Mouse (Mus musculus) right cerebral cortex, adult 2 months (tissue): ENCODE measurements around the gene Brms1.
"Not testable (repeated sequence)": the region's sequence is repeated elsewhere in the genome, so short reads cannot be mapped to it uniquely, and the experiment has no call there.

Experiments used
- DNase-seq, 2 experiments: peaks; one replicate each; pipeline ENCODE4 v3.0.0; 2021 to 2022; ENCODE audit warnings: low spot score in 2 of 2

Brms1 gene

GRCm38 (mm10) chr19:5065104-5065503, 23.9 kb downstream of the Brms1 start:
- DNase-seq, result no peak

GRCm38 (mm10) chr19:5067040-5067799, 26.1 kb downstream of the Brms1 start:
- no peak for DNase-seq

- DNase-seq, result no peak
Observed at GRCm38 (mm10) chr19:5067867-5068569, 26.9 kb downstream of the Brms1 start, which contains the start of gene Cd248. Gene Cd248 (plus strand): TSS chr19:5068078.

DNA sequence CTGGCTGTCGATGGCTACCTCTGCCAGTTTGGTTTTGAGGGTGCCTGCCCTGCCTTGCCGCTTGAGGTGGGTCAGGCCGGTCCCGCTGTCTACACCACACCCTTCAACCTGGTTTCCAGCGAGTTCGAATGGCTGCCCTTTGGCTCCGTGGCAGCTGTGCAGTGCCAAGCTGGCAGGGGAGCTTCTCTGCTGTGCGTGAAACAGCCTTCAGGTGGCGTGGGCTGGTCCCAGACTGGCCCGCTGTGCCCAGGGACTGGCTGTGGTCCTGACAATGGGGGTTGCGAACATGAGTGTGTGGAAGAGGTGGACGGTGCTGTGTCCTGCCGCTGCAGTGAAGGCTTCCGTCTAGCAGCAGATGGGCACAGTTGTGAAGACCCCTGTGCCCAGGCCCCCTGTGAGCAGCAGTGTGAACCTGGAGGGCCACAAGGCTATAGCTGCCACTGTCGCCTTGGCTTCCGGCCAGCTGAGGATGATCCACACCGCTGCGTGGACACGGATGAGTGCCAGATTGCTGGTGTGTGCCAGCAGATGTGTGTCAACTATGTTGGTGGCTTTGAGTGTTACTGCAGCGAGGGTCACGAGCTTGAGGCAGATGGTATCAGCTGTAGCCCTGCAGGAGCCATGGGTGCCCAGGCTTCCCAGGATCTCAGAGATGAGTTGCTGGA, 27.5 kb downstream of the Brms1 start:
- no peak for DNase-seq

GRCm38 (mm10) chr19:5069486-5069885, 28.3 kb downstream of the Brms1 start:
- DNase-seq, result no peak

GRCm38 (mm10) chr19:5069978-5070377, 28.8 kb downstream of the Brms1 start:
- no peak for DNase-seq

- no peak for DNase-seq
Observed at GRCm38 (mm10) chr19:5071077-5071476, 29.9 kb downstream of the Brms1 start.

GRCm38 (mm10) chr19:5071545-5072369, 30.6 kb downstream of the Brms1 start:
- DNase-seq, result no peak

DNA sequence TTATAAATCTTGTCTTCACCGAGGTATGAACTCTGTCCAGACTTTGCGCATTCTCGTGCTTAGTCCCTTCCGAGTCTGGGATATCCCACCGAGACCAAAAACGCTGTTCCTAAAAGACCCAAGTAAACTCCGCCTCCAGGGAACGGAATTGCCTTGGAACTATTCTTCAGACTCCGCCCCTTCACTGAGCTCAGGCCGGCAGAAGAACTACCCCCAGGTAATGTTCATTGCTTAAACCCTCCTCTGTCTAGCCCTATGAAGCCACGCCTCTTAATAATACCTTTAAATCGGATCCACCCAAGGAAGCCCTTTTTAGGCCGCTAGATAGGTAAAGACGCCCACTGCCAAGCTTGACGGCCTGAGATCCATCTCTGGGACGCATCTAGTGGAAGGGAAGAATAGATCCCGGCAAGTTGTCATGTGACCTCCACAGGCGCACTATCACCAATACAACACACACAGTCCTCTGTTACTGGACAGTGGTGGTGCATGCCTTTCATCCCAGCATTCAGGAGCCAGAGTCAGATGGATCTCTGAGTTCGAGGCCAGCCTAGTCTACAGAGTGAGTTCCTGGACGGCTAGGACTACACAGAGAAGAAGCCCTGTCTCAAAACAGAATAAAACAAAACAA, 31.4 kb downstream of the Brms1 start:
- DNase-seq, result no peak

DNA sequence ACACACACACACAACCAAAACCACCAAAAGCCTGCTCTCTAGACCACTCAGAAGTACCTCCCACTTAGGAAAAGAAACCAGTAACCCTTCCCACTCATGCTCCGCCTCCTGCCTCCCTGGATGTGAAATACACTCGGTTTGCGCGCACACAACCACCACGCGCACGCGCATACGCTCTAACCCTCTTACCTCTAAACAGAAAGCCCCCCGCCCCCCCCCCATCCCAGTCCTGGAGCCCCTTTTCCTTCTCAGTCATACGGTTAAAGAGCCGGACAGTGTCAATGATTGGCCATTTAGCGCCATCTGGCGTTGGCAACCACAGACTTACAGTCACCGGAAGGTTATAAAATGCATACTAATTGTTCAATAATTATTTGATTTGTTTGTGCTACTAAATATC, 31.9 kb downstream of the Brms1 start:
- DNase-seq, result no peak

DNA sequence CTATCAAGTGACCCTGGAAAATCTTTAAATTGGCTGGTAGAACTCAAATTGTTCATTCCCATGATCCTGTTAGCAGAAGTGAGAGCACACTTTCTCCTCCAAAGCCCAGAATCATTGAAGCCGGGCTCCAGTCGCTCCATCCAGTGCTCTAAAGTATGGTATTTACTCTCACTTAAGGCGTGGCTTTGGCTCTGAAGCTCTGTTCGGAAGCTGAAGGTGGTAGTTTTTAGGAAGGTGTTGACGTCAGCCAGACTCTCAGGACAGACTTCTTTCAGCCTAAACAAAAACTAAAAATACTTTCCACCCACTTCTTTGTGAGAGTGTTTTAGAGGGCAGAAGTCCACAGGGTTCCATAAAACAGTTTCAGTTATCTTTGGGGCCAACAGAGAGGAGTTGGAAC, 32.4 kb downstream of the Brms1 start:
- no peak for DNase-seq

DNA sequence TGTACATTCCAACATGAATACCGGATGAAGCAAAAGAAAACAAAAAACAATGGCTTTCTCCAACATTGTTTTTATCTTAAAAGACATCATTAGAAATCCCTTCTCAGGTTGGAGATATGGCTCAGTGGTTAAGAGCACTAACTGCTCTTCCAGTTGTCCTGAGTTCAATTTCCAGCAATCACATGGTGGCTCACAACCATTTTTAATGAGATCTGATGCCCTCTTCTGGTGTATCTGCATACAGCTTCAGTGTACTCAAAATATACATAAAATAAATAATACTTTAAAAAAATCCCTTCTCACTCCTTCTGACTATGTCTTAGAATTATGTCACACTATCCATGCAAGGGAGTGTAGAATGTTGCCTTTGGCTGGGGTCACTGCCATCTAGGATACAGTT, 38.1 kb downstream of the Brms1 start:
- DNase-seq, result no peak

DNA sequence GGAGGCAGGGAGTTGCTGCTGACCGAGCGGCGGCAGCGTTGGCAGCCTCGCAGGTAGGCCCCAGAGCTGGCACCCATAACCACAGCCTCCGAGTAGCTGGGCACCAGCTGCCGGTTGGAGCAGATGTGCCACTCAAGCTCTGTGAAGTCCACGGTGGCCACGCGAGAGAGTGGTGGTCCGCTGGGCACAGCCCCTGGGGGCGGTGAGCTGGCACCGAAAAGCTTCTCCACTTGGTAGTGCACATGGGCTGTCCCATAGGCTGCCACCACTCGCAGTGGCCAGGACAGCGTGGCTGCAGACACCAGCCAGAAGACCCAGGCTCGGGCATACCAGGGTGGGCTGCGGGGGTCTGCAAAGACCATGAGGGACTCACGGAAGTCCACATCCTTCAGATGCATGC, 40.9 kb downstream of the Brms1 start:
- no peak for DNase-seq

- no peak for DNase-seq
Observed at GRCm38 (mm10) chr19:5082596-5082995, 41.4 kb downstream of the Brms1 start.

GRCm38 (mm10) chr19:5083961-5084833, 43.0 kb downstream of the Brms1 start:
- DNase-seq, result peak in 1 of 2 experiments; percentile 62

DNA sequence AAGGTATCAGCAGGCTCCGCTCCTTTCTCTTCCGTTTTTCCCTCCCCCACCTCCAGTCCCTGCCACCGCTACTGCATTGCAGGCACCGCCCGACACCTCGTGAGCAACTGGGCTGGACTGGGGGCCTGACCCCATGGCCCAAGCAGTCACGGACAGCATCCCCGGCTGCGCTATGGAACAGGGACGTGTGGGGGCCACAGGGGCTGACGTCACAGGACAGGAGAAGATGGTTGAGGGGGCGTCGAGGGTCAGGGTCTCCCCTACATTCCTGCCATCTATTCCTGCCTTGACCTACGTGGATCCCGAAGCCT, 43.6 kb downstream of the Brms1 start:
- DNase-seq, result no peak

- peak in 1 of 2 experiments; percentile 57 for DNase-seq
Observed at GRCm38 (mm10) chr19:5085145-5085863, 44.1 kb downstream of the Brms1 start, which contains the start of gene Tmem151a. Gene Tmem151a (minus strand): TSS chr19:5085531.

GRCm38 (mm10) chr19:5086533-5086932, 45.4 kb downstream of the Brms1 start:
- not testable (repeated sequence) for DNase-seq

DNA sequence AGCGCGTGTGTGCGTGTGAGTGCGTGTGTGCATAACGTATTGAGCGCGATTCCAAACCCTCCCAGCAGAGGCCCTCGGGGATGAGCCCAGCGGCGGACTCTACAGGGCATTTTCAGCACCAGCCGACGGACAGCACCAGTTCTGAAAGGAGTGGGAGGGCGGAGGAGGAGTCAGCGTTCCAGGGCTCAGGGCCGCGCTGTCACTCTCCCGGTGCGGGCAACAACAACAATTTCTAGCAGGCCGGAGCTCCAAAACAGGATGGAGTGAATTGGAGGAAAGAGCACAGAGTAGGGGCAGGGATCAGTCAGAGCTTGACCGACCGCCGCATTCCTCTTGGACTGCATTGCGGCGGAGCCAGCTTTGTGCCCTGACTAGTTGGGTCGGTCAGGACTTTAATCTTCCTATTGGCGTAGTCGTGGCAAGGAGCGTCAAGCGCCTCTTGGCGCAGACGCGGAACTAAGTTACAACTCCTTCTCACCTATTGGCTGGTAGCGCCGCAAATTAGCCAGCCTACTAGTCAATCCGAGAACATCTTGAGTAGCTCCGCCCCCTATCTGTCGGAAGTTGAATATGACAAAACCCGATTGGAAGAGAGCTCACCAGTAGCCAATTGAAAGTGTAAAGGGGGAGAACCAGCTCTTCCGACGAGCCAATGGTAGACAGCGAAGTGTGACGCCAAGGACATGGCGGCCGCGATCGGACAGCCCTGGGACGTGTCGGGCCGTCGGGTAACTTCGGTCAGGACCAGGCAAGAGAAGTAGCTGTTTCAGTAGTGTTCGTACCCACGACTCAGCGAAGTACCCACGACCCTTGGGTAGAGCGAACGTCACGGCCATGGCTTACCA, 47.0 kb downstream of the Brms1 start, which contains the start of gene Yif1a:
Yif1a (plus strand) TSS at position 655 of the 845 bp plus-strand sequence.
- peak; percentile 95 to 96 for DNase-seq
